Mouse (Mus musculus): ENCODE measurements around the gene Selenos. TPM values are rescaled to one million over a fixed set of nuclear protein-coding genes. Genes with fewer than 3 reads are reported as not detected.

The Selenos gene
- polyA plus RNA-seq, 1 experiment from 2014 or later = 103 TPM

DNA sequence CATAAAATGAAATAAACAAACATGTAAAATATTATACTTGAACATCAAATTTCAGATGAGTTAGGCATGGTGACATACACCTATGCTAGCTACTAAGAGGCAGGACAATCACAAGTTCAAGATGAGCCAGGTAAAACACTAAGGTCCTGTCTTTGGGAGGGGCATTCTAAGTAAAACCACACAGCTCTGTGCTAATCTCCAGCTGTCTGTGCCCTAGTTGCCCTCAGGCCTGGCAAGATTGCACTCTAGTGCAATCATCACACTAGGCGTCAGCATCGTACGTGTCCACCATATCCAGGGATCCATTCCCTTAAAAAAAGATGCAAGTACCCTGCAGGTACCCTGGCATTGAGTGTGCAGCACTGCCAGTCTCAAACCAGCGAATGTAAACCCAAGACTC is 57.9 kb downstream of the Selenos start:
- TF ChIP-seq EP300 (IDR thresholded peaks at IDR 0.05; ENCODE audit: low read depth) = no peak
- TF ChIP-seq CTCF (IDR thresholded peaks at IDR 0.05; ENCODE audit: low read depth) = no peak
- Histone ChIP-seq H3K4me1 (ENCODE audit: insufficient read depth) (peaks cover 35% of the 10 kb centered on the region), H3K36me3 (replicated peaks; ENCODE audit: insufficient read depth, low read length) (peaks cover 2% of the 10 kb centered on the region), H3K9me3 (ENCODE audit: low read length) (no peaks in the 10 kb centered on the region), H3K27me3 (ENCODE audit: insufficient read depth, low read length) (no peaks in the 10 kb centered on the region), H3K9ac (replicated peaks) (no peak overlapping the region), H3K27ac (ENCODE audit: low read depth) (no peak overlapping the region), H3K4me3 (ENCODE audit: low read depth, low read length) (no peak overlapping the region), H3K4me2 (ENCODE audit: low read depth, low read length) (no peak overlapping the region)
- WGBS (ENCODE audit: insufficient replicate concordance) = 64% methylated on average over 4 of the region's 4 CpGs
- peak; percentile 43; the same call in 1 of the 2 replicates for ATAC-seq
- no peak for DNase-seq

DNA sequence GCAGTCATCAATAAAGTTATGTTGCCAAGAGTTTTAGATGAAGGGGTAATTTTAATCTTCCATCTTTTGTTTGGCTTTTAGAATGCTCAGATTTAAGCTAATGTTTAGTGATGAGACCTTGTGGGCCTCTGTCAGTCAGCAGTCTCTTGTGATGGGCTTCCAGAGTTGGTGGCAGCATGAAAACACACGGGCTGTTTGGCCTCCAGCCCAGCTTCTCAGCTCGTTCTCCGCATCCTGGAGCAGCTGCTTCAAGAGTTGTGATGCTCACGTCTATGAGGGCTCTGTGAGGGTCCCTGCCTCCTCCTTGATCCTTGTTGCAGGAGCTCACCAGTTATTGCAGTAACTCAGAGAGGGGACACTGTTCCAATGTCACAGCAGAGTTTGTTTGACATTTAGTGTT is 58.9 kb downstream of the Selenos start:
- no peak overlapping the region for H3K4me3 ChIP-seq (ENCODE audit: low read depth, low read length)
- no peaks in the 10 kb centered on the region for H3K9me3 ChIP-seq (ENCODE audit: low read length)
- H3K27me3 ChIP-seq (ENCODE audit: insufficient read depth, low read length) = no peaks in the 10 kb centered on the region
- H3K9ac ChIP-seq (replicated peaks) = no peak overlapping the region
- H3K4me1 ChIP-seq (ENCODE audit: insufficient read depth) = peaks cover 35% of the 10 kb centered on the region
- no peak overlapping the region for H3K27ac ChIP-seq (ENCODE audit: low read depth)
- no peak for DNase-seq
- H3K4me2 ChIP-seq (ENCODE audit: low read depth, low read length) = no peak overlapping the region
- ATAC-seq = no peak
- TF ChIP-seq EP300 (IDR thresholded peaks at IDR 0.05; ENCODE audit: low read depth) (no peak), CTCF (IDR thresholded peaks at IDR 0.05; ENCODE audit: low read depth) (no peak)
- peaks cover 2% of the 10 kb centered on the region for H3K36me3 ChIP-seq (replicated peaks; ENCODE audit: insufficient read depth, low read length)
- WGBS (ENCODE audit: insufficient replicate concordance) = 68% methylated on average over 4 of the region's 4 CpGs

DNA sequence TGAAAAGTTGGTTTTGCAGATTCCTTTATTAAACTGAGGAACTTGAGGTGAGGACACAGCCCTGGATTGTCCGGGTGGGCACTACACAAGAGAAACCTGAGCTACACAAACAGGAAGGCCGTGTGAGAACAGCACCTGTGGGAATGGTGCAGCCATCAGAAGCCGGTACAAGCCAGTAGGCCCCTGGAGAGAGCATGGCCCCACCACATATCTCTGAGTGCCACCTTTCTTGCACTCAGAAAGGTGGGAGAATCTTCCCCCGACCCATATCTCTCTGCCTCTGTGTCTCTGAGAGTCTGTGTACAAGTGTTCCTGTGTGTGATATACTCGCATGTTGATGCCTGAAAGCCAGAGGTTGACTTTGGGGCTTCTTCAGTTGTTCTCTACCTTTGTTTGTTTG is 59.4 kb downstream of the Selenos start:
- no peak overlapping the region for H3K9ac ChIP-seq (replicated peaks)

More for the DNA sequence above, 59.4 kb downstream of the Selenos start:
- whole genome bisulfite sequencing (ENCODE audit: insufficient replicate concordance) = 69% methylated on average over 5 of the region's 5 CpGs
- no peaks in the 10 kb centered on the region for H3K27me3 ChIP-seq (ENCODE audit: insufficient read depth, low read length)
- no peak overlapping the region for H3K4me2 ChIP-seq (ENCODE audit: low read depth, low read length)
- TF ChIP-seq EP300 (IDR thresholded peaks at IDR 0.05; ENCODE audit: low read depth) (no peak), CTCF (IDR thresholded peaks at IDR 0.05; ENCODE audit: low read depth) (no peak)
- DNase-seq (no peak), ATAC-seq (no peak)
- no peaks in the 10 kb centered on the region for H3K9me3 ChIP-seq (ENCODE audit: low read length)
- no peak overlapping the region for H3K4me3 ChIP-seq (ENCODE audit: low read depth, low read length)
- H3K36me3 ChIP-seq (replicated peaks; ENCODE audit: insufficient read depth, low read length) = peaks cover 2% of the 10 kb centered on the region
- H3K4me1 ChIP-seq (ENCODE audit: insufficient read depth) = peaks cover 35% of the 10 kb centered on the region
- H3K27ac ChIP-seq (ENCODE audit: low read depth) = no peak overlapping the region

Other genes starting within 250 kb of the Selenos start
- gene Pcsk6, start 217.9 kb upstream of the Selenos start, polyA plus RNA-seq (2015; fragmentation: Nextera tagmentation; extraction: Ambion mirVana) = 3.6 and 4.7 TPM in 2 replicates
- not detected in 2 replicates for gene Gm45213, start 36.0 kb upstream of the Selenos start, polyA plus RNA-seq (2015; fragmentation: Nextera tagmentation; extraction: Ambion mirVana)
- gene Snrpa1, start 20.6 kb upstream of the Selenos start, polyA plus RNA-seq (2015; fragmentation: Nextera tagmentation; extraction: Ambion mirVana) = 45.0 and 47.6 TPM in 2 replicates
- gene Chsy1, start 29.9 kb downstream of the Selenos start, polyA plus RNA-seq (2015; fragmentation: Nextera tagmentation; extraction: Ambion mirVana) = 3.9 and 5.0 TPM in 2 replicates

All from liver, postnatal 0 days (tissue).